Mouse (Mus musculus) kidney, adult 11 months (tissue): Measurements from ENCODE around the gene Ttc1.

ENCODE experiments used
- DNase-seq: peaks from one replicate; pipeline ENCODE4 v3.0.0; 2022

Gene Ttc1

DNA sequence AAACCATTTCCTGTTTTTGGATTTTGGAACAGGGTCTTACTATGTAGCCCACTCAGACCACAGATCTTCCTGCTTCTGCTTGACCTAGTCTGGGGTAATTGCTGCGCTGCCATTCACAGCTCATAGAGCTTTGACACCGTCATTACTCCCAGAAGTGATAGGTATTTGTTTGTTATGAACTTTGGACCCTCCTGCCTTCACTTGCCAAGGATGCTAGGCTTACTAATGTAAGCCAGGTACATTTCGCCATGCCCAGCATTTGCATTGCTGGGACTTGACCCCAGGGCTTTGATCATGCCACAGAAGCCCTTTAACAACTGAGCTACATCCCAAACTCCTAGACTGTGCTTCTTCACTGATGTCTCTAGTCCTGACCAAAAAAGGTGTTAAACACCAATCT lies 47.5 kb downstream of the Ttc1 start:
- DNase-seq = no peak

DNA sequence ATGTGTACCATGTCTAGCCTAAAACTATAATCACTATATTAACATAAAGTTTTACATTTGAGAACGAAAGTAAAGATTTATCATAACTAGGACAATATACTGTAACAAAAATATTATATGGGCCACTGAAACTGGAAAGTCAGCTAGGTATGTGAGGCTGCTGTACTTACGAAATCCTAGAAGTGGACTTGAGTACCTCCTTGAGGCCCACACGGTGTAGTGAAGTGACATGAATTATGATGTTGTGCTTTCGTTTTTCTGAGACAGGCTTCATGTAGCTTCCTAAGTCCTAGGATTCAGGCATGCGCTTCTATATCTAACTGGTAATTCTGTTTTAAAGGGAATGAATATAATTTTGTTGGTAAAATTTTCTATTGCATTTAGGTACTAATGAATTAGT lies 49.2 kb downstream of the Ttc1 start:
- DNase-seq = no peak

GRCm38 (mm10) chr11:43696623-43697022 lies 51.2 kb downstream of the Ttc1 start:
- DNase-seq = no peak

DNA sequence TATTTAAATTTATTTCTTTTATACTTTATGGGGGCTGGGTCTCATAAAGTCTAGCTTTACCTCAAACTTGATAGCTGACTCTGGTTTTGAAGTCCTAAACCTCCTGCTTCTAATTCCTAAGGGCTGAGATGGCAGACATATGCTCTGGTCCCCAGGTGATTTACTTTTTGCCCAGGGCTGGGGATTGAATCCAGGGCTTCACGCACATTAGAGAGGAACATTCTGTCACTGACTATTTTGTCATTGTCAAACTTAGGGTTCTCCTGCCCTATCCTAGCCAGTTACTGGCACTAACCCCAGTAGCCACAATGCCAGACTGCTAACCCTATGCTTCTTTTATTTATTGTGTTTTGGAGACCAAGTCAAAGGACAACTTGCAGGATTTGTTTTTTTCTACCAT lies 59.0 kb downstream of the Ttc1 start:
- DNase-seq = no peak

GRCm38 (mm10) chr11:43682415-43683217 lies 65.2 kb downstream of the Ttc1 start:
- peak; percentile 44 for DNase-seq

- peak; percentile 98 for DNase-seq
Measured at GRCm38 (mm10) chr11:43681472-43682414, 66.1 kb downstream of the Ttc1 start, which contains the start of gene Pwwp2a. TSS of gene Pwwp2a (plus strand) at chr11:43681998.
